Mouse (Mus musculus): ENCODE results near the gene Pm20d1.
"Not testable (repeated sequence)": the region's sequence is repeated elsewhere in the genome, so short reads cannot be mapped to it uniquely, and the experiment has no call there.

The Pm20d1 gene

DNA sequence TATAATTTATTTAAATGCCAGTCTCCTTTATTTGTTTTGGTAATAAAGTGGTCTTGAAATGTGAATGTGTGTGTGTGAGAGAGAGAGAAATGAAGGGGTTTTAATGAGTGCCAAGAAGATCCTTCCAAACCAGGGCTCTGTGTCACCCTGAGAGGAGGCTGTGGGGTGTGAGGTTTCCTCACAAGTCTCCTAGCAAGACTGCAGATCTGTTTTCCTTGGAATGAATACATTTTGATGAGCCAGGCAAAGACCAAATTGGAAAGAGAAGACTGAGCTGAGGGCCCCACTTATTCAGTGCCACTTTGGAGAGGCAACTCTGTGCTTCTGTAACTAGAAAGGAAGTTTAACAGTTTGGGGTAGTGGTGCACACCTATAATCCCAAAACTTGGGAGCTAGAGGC lies 25.7 kb upstream of the Pm20d1 start:
- in situ Hi-C loops (cut with MboI, MseI): no loop called here

DNA sequence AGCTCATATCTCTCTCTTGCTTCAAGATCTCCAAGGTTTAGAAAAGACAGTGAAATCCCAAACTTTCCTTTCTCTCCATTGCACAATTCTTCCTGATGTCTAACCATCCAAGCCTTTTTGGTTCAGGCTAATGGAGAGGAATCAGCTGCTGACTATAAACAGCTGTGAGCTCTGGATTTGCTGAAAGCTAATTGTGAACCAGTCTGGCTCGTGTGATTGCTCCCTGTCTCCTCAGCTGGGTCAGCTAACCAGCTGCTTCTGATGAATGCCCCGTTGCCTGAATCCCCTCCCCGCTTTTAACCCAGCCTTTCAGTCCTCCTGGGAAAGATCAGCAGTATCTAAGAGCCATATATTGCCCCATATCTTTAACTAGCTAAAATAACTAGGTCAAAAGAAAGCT lies 2.6 kb upstream of the Pm20d1 start:
- in situ Hi-C loops (cut with MboI, MseI): no loop called here

DNA sequence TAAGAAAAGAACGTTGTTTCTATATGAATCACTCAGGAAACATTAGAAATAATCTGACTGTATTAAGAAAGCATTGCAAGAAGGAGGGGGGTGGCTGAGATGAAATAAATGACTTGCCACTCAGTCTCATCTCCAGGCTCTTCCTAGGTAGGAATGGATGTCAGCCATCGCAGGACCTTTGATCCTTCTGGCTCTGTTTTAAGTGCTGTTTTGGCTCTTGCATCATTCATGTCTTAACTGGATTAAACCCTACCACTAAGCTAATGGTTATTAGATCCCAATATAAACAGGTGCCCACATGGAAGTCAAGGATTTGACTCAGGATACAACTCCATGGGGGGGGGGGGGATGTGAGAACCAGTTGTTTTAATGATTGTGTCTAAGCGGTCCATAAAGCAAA lies 2.0 kb upstream of the Pm20d1 start:
- in situ Hi-C loops (cut with MboI, MseI): no loop called here

DNA sequence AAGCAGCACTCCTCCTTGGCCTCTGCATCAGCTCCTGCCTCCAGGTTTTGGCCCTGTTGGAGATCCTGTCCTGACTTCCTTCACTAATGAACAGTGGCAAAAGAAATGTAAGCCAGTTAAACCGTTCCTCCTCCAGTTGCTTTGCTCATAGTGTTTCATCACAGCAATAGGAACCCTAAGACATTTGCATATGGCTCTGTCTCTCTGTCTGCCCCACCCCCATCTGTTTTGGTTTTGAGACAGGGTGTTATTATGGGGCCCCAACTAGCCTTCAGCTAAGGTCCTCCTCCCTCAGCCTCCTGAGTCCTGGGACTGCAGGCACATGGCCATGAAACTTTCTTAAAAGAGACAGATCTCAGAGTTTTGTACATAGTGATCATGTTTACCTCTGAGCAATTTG lies 2.8 kb downstream of the Pm20d1 start:
- in situ Hi-C loops (cut with MboI, MseI): no loop called here

DNA sequence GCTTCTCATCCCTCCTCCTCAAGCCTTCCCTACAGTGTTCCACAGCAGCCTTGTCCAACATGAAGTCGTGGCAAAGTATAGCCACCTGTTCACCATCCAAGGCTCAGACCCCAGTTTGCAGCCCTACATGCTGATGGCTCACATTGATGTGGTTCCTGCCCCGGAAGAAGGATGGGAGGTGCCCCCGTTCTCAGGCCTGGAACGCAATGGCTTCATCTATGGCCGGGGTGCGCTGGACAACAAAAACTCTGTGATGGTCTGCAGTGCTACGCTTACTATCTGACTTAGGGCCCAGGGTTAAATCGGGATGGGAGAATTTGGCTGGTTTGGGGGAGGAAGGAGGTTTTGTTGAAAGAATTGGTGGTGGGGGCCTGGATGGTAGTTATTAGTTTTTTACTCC lies 3.9 kb downstream of the Pm20d1 start:
- in situ Hi-C loops (cut with MboI, MseI): no loop called here

GRCm38 (mm10) chr1:131802652-131803051 lies 5.5 kb downstream of the Pm20d1 start:
- in situ Hi-C loops (cut with MboI, MseI): no loop called here

DNA sequence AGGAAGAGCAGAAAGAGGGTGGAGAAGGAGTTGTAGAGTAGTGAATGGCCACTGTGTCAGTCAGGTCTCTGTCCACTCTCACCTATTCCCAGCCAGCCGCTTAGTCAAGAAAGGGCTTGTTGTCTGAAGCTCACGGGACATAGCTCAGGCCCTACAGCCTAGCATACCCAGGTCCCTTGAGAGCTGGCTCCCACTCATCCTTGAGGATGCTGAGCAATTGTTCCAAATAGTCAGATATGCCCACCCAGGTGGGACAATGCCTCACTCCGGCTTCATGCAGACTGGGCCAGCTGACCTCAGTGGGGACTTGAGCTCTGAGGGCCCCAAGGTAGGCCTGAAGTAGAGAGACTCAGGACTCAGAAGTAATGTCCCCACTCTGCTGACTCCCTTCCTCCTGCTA lies 7.0 kb downstream of the Pm20d1 start:
- in situ Hi-C loops (cut with MboI, MseI): no loop called here

- in situ Hi-C loops (cut with MboI, MseI): no loop called here
Observed at GRCm38 (mm10) chr1:131808986-131809385, 11.8 kb downstream of the Pm20d1 start.

DNA sequence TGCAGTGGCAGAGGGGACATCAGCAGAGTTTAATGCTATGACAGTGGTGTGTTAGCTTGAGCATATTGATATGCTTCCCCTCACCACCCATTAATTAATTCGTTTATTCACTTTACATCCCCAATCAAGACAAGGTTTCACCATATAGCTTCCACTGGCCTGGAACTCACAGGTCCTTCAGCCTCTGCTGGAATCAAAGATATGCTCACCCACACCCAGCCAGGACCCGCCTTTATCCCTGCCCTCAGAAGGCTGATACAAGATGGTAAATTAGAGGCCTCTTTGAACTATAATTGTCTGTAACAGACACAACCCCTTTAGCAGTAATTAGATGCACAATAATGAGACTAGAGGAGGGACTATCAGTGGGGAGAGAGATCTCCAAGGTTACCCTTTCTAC lies 12.5 kb downstream of the Pm20d1 start:
- in situ Hi-C loops (cut with MboI, MseI): no loop called here

DNA sequence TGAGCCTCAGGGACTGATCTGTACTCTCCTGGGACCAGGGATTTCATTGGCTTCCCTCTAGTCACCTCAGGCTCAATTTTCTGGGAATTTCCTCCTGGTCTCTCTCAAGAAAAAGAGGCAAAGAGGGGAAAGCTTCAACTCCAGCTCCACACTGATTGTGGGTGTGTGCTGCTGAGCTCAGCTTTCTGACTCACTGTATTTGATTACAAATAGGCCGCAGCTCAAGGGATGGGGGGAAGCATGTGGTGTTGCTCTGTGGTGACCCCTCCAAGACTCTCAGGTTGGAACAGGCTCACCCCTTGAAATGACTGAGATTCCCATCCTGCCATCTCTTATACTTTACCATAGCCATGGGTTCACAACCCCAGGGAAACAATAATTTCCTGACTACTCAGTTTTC lies 14.2 kb downstream of the Pm20d1 start:
- in situ Hi-C loops (cut with MboI, MseI): no loop called here

GRCm38 (mm10) chr1:131812006-131812405 lies 14.8 kb downstream of the Pm20d1 start:
- in situ Hi-C loops (cut with MboI, MseI): no loop called here

- in situ Hi-C loops (cut with MboI, MseI): no loop called here
Observed at GRCm38 (mm10) chr1:131812631-131813295, 15.6 kb downstream of the Pm20d1 start.

DNA sequence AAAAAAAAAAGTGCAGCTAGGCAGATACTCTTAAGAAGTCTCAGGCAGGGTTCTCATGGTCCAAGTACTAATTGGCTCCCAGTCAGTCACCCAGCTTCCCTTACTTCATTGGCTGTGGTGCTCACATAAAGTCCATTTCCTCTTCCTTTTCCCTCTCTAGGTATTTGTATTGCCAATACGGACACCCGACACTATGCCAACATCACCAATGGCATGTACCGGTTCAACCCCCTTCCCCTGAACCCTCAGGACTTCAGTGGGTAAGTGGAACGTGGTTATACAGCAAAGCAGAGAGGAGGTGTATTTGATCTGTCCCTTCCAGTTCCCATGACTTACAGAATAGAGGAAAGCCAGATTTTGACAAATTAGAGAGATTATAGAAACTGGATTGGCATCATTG lies 16.6 kb downstream of the Pm20d1 start:
- in situ Hi-C loops (cut with MboI, MseI): no loop called here

DNA sequence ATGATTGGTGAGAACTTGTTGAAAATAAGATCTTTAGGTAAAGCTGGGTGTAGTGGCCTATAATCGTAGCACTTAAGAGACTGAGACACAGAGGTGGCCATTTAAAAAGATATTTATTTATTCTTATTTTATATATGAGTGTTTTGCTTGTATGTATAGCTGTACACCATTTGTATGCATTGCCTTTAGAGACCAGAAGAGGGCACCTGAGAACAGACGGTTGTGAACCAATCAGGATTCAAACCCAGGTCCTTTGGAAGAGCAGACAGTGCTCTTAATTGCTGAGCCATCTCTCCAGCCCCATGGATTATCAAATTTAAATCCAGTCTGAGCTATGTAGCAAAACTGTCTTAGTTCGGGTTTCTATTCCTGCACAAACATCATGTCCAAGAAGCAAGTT lies 17.0 kb downstream of the Pm20d1 start:
- in situ Hi-C loops (cut with MboI, MseI): no loop called here

DNA sequence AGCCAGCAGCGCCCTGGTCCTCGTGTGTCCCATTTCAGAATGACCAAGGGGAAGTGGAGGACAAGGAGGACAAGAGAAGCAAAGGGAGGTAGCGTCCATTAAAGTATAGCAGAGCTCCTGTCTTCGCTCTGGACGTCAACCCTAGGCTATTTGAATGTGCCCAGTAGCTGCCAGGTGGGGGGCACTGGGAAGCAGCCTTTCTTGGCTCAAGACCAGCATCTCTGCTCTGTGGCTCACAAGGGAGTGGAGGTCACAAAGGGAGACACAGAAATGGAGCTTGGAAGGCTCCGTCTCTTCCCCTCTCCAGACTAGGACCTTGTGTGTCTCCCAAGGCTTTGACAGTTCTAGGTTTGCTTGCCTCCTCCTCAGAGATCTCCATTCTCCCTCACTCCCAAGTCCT lies 19.7 kb downstream of the Pm20d1 start:
- in situ Hi-C loops (cut with MboI, MseI): no loop called here

DNA sequence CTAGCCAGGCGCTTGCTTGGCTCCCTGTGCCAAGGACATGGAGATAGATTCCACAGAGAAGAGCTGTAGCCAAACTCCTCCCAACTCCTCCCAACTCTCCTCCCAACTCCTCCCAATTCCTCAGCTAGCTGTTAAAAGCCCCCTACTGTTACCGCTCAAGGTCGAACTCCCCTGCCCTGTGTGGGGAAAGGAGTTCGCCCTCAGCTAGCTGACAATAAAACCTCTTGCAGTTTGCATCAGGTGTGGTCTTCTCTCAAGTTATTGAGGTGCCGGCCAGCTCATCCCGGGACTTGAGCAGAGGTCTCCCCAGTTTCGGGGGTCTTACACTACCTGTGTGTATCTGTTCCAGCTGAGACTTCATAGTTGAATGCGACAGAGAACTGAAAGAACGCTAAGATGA lies 23.2 kb downstream of the Pm20d1 start:
- in situ Hi-C loops (cut with MboI, MseI): not testable (repeated sequence)

- in situ Hi-C loops (cut with MboI, MseI): no loop called here
Observed at GRCm38 (mm10) chr1:131820887-131821328, 23.7 kb downstream of the Pm20d1 start.

- in situ Hi-C loops (cut with MboI, MseI): no loop called here
Observed at GRCm38 (mm10) chr1:131822292-131822691, 25.1 kb downstream of the Pm20d1 start.

DNA sequence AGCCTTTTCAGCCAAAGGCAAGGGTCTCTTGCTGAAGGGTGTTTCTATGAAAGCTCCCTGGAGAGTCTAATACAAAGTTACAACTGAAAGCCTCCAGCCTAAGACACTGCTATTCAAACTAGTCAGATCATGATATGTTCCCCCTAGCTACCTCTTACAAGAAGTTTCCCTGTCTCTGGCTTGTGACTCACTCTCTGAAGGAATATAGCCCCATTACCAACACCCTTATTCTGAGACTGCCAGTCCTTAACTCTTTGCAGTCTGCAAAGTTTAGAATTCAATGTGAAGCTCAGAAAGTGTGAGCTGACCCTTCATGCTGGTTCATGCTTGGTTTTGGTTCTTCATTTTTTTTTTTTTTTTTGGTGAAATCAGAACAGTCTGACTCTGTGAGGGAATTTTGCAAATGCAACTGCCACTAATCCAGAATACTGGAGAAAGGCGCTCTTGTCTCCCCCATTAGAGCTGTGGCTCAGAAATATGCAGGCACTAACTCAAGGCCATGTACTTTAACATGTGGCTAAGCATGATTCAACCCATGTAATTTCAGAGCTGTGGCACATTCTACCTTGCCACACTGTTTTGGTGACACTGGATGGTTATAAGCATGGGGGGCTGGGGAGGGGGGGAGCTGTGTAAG lies 25.8 kb downstream of the Pm20d1 start:
- in situ Hi-C loops (cut with MboI, MseI): no loop called here

DNA sequence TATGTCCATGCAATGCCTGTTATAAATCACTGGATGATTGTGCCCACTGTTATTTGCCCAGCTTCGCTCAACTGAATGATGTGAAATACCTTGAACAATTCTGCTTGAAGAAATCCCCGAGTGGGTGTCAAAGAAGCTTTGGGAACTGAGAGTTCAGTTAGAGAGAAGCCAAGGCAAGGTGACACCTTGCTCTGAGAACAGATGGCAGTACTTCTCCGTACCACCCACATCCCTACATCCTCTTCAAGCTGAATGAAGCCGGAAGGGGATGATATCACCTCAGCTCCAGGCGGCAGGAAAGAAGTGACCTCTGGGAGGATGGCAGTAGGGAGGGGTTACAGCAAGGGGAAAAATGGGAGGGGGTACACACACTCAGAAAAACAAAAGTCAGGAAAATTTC lies 26.4 kb downstream of the Pm20d1 start:
- in situ Hi-C loops (cut with MboI, MseI): no loop called here

- in situ Hi-C loops (cut with MboI, MseI): no loop called here
Observed at GRCm38 (mm10) chr1:131824528-131825181, 27.5 kb downstream of the Pm20d1 start.

- in situ Hi-C loops (cut with MboI, MseI): no loop called here
Observed at GRCm38 (mm10) chr1:131827207-131827786, 30.1 kb downstream of the Pm20d1 start, which contains the start of gene Slc41a1. TSS of gene Slc41a1 (plus strand) at chr1:131827493.

DNA sequence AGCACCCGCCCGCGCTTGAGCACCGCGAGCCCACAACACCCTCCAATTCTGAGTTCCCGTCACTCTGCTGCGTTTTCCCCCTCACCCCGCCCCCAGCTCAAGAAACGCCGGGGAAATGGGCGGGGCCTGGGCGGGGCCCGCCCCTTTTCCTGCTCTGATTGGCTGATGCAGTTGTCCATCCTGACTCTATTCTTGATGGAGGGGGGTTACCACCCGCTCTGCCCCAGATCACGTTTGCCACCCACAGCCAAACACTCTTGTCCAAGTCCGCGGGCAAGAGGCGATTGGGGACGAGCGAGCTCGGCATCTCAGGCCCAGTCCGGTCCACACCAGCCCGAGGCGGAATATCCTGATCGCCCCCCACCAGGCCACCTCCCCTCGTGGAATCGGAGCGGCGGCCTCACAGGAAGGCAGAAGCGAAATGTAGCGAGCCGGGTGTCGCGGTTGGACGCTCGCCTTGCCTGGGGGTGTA lies 30.6 kb downstream of the Pm20d1 start:
- in situ Hi-C loops (cut with MboI, MseI): no loop called here

All from T-helper 1 cell (primary cell).